Mouse (Mus musculus): ENCODE measurements at regions not wholly inside any gene's neighbourhood (a gene's known extent, or its start where the extent isn't known, plus 50 kb on each side); places are given as distances from the start of the nearest gene placed in this dataset.

DNA sequence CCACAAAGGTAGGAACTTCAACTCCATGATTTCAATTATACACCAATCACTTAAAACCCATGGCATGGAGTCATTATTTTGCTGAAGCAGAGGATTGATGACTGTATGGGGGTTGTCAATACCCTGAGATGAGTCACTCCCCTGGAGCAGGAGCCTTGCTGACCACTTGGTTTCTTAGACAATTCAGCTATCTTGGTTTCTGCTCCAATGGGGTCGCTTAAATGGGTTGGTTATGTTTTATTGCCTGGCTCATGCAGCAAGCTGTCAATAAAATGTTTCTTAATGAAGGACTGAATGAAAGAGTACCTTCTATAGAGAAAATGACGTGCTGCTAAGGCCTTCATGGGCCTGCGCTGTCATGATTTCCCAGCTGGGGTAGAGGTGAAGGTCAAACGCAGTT lies 110.0 kb upstream of the Prickle1 start:
- DNase-seq (ENCODE audit: low spot score) = no peak

DNA sequence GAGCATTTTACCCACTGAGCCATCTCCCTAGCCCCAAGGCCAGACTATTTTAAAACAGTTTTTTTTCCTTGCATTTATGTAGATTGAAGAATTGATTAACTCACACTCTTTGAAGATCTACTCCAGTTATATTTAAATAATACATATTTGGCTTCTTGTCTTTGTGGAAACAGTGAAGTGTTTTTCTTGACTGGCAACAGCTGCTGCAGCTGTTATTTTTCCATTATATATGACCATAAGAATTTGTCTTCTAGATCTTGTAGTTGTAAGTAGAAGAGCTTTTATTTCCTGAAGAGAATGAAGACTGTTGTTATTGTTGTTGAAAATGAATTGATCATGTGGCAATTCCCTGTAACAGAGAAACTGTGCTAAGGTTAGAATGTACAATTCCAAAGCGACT lies 109.4 kb upstream of the Prickle1 start:
- no peak for DNase-seq (ENCODE audit: low spot score)

DNA sequence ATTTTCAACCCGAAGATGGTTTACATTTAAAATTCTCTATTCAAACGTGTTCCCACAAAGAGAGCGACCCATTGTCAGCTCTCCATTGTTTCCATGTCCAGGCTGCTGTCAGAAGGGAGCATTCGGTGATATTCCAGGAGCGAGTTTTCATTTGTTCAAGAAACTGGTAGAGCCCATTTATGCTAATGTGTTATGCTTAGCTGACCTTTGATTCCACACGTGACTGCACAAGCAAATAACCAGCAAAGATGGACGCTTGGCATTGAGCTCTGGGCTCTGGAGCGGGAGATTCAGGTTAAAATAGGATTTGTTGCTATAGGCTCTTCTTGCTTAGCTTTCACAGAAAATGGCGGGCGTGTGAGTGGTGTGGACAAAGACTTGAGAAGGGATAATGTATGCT lies 105.3 kb upstream of the Prickle1 start:
- no peak for DNase-seq (ENCODE audit: low spot score)

DNA sequence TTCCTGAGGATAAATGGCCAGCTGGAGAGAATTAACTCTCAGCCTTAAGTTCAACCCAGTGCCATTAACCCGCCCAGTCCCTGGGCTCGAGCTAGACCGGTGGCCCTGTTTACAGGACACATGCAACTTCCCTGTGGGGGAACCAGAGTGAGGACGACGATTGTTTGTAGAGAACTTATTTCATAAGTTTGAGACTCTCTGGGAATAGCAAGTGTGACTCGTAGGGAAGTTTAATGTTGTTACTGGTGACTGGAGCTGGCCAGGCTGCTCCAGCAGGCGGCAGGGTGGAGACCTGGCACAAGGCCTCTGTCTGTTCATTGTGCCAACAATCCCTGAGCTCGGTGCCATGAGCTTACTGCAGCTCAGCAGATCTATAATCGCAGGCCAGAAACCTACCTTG lies 104.3 kb upstream of the Prickle1 start:
- DNase-seq (ENCODE audit: low spot score) = no peak

DNA sequence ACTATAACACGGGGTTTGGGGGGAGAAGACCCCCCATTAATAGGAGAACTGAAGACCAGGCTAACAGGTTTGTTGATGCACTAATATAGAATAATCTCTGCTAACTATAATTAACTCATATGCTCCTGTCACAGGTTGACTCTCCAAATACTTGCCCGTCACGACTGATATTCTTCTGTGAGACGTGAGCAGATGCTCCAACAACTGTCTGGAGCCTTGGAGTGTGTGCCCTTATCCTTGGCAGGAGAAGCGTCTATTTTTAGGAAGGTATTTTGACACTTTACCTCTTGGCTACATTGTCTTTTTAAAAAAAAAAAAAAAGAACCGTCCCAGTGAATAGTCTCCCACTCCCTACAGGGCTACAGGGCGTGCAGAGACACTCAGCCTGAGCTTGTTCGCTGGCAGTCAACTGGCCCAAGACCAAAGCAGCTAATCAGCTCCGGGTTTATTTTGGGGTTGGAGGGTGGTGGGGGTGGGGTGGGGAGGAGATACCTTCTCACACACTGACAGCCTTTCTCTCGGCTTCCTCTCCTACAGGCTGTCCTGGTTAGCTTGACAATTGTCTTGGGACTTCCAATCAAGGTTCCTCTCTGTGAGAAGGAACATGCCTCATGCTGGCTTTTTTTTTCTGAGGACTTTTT lies 102.6 kb upstream of the Prickle1 start:
- DNase-seq (ENCODE audit: low spot score) = no peak

DNA sequence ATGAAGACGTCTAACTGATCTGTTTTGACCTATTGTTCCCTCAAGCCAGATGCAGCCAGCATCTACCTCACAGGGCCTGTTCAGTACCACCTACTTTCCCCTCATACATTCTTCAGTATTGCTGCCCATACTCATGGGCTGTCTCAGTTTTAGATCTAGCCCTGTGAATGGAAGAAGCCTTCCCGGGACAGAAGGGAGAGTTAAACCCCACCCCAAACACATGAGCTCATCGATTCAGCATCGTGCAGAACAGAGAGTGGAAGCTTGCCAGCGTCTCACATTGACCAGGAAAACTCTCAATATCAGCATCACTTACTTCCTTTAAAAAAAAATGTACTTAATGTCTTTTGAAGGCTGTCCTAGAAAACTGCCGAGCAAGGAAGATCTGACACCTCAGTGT lies 95.0 kb upstream of the Prickle1 start:
- no peak for DNase-seq (ENCODE audit: low spot score)

DNA sequence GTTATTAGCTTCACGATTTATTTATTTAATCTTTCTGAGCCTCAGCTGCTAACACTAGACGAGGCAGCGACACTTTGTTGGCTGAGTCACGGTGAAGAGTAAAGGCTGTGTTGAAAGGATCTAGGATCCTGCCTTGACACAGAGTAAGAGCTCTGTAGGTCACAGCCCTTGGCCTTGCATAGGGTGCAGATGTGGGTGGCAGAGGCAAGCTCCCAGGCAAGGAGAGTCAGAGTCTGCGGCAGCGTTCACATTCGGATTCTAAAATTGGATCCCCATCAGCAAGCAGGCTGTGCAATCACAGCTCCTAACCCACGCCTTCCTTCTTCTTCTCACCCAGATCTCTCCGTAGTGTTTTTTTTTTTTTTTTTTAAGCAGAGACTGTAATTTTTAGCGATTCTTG lies 94.3 kb upstream of the Prickle1 start:
- DNase-seq (ENCODE audit: low spot score) = no peak

DNA sequence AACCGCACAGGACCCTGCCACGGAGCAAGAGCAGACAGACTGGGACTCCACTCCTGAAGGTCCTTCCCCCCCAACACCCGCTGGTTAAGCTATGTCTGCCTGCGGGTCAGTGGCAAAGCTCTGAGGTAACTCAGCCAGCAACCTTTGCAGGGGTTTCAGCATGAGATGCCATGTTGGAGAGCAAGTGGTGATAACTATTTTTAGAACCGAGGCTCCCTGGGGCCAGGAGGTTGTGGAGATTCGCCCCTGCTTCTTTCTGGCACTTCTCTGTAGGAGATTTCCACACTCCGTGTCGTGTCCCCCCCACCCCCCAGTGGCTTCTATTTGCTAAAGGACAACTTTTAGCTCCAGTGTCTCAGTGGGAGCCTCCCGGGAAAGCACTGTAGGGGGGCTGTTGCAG lies 90.7 kb upstream of the Prickle1 start:
- DNase-seq (ENCODE audit: low spot score) = no peak

DNA sequence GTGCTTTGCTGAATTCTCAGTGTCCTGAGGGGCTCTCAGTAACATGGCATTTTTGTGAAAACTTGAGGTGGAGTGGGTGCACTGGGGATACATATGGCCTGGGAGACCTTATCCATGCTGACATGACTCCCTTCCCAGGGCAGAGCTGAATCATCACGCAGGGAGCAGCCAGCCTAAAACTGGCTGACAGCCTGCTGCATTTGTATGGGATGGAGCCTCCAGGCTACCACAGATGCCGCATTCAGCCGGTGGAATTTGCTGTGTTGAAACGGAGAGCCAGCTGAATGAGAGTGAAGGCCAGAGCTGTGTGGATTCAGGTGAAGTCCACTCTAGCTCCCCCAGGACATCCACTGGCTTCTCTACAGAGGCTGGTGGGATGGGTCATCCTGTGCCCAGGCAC lies 85.9 kb upstream of the Prickle1 start:
- DNase-seq (ENCODE audit: low spot score) = no peak

DNA sequence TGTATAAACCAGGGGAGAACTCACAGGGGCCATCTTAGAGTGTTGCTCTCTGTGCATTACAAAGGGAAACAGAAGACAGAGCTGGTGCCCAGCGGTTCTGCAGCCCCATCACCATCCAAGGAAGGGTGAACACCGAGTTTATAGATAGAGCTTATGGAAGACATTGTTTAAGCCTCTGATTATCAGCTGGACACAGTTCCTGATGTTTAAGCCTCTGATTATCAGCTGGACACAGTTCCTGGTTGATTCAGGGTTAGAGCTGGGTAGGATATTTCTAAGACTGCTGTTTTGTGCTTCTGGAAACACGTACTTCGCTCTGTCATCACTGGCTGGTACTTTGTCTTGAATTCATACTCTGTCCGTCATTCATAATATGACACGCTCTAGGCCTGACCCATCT lies 79.9 kb upstream of the Prickle1 start:
- no peak for DNase-seq (ENCODE audit: low spot score)

DNA sequence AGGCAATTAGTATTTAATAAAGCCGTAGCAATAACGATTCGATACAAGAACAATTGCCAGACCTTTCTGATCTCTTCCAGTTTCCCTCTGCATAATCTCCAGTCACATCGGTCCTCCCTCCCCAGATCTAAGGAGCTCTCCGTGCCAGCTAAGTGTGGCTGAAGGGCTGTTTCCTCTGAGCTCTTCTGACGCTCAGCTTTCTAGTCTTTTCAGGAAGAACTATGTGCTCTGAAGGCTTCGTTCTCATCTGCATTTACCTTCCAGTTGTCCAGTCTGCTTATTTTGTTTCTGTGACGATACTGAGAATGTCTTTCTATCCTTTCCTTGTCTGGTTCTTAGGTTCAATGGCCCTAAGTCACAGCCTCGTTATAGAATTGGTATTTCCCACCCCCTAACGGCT lies 78.3 kb upstream of the Prickle1 start:
- no peak for DNase-seq (ENCODE audit: low spot score)

DNA sequence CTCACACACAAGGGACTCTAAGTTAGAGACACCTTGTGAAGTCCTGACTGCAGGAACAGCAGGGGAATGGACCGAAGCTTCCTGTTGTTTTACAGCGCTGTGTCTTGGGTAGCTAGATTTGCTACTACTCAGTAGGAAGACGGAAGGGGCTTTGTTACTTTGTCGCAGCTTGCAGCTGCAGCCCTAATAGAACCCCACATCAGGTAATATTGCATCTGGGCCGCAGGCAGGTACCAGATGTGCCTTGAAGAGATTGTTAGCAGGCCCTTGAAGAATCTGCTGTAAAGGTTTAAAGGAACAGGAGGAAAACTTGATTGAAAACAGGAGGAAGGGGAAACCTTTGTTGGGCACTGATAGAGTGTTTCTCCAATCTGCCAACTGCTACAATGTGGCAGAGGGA lies 68.2 kb upstream of the Prickle1 start:
- DNase-seq (ENCODE audit: low spot score) = no peak

DNA sequence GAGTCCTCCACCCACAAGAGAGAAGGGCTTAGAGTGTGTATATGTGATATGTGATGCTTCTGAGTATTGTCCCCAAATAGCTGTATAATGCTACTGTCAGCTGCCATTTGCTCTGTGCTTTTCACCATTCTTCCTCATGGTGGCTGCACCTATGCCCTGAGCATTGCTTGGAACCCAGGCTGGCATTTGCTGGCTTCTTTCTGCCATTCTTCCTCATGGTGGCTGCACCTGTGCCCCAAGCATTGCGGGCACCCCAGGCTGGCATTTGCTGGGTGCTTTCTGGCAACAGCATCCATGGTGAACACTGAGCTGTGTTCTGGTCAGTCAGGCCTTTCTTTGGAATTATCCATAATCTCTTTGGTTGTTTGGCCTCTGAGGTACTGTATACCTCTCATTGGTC lies 66.9 kb upstream of the Prickle1 start:
- no peak for DNase-seq (ENCODE audit: low spot score)

DNA sequence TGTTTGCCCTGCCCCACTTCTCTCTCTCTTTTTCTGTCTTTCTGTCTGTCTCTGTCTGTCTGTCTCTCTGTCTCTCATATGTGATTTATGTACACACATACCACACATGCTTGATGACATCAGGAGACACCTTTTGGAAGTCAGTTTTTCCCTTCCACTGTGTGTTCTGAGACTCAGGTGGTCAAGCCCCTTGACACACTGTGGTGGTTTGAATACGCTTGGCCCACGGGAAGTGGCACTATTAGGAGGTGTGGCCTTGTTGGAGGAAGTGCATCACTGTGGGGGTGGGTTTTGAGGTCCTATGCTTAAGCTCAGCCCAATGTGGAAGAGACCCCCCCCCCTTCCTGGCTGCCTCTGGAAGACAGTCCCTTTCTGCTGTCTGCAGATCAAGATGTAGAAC lies 66.1 kb upstream of the Prickle1 start:
- no peak for DNase-seq (ENCODE audit: low spot score)

DNA sequence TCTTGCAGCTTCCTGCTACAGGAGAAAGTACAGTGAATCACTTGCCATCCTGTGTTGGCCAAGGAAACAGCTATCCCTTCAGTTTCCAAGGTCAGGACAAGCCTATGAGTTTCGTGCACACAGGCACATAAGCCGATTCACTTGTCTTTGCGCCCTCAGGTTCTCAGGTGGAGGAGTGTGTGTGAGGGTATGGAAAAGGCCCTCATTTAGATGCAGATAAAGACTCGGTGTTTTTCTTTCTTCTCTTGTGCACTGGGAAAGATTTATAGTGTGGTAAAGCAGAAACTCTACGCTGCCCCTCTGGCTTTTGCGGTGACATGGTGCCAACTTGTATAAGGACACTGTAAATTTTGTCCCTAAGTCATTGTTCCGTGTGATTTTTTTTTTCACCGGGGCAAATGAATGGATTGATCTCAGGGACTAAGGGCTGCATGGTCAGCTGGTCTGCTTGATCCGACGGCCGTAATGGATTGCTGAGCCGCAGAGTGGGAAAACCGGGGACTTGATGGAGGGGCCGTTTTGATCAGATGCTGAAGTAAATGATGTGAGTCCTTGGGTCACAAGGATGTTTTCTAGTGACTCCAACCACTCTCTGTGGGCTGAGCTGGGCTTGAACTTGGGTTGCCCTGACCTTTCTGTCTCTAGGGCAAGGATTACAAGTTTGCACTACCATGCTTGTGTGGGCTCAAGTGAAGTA lies 65.4 kb upstream of the Prickle1 start:
- DNase-seq (ENCODE audit: low spot score) = no peak

DNA sequence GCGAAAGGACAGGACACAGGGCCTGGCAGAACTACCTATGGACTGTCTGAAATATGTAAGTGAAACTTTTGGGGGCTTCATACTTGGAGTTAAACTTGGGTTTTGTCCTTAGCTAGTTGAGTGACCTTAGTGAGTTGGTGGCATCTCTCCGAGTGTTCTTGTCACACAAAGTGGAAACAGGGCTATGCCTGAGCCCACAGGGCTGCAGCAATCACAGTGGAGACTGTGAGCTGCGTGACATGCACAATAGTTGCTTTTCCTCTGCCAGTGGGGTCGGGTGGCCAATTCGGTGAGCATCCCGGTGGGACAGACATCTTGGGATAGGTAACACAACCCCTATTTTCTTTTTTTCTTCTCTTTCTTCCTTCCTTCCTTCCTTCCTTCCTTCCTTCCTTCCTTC lies 61.5 kb upstream of the Prickle1 start:
- DNase-seq (ENCODE audit: low spot score) = no peak

DNA sequence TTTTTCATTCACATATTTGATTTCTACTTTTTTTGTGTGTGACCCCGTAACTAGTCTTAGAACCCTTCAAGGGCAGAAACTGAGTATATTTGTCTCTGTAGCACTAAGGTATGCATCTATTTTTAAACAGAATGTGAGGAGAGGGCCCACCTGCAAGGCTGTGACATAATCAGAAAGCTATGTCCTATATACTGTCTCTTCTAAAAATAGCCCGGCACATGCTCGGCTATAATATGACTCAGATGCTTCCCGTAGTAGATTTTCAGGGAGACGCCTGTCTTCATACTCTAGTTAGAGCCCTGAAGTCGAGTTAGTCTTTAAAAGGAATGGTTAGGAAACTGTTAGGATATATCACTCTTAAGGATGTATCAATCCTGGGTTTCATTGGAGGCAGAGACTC lies 61.0 kb upstream of the Prickle1 start:
- DNase-seq (ENCODE audit: low spot score) = no peak

DNA sequence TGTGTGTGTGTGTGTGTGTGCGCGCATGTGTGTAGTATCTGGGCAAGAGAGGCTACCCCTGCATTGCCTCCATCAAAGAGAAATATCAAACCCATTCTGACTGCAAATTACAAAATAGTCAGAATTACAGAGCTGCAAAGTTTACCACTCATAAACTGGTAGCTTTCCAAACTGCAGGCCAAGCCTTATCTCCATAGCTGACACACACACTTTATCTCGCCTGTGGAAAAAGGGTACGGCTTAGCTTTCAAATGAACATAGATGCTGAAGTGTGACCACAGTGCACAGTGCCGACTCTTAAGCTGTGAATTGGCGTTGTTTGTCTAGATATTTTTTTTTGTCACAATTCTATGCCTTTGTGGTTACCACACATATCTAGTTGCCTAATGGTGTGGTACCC lies 60.1 kb upstream of the Prickle1 start:
- no peak for DNase-seq (ENCODE audit: low spot score)

DNA sequence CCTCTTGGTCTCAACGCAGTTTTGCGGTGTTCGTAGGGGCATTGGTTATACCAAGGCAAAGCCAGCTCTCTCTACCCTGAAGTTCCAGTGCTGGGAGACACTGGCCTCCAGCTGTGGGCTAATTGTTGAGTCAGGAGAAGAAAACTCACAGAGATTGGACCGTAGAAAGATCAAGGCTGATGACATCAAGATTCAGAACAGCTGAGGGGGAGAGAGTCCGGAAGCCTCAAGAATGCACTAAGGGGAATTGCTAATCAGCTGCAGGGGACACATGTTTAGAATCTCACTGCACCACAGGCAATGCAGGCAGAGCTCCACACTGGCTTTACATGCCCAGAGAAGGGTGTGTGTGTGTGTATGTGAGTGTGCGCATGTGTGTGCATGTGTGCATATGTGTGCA lies 59.6 kb upstream of the Prickle1 start:
- no peak for DNase-seq (ENCODE audit: low spot score)

DNA sequence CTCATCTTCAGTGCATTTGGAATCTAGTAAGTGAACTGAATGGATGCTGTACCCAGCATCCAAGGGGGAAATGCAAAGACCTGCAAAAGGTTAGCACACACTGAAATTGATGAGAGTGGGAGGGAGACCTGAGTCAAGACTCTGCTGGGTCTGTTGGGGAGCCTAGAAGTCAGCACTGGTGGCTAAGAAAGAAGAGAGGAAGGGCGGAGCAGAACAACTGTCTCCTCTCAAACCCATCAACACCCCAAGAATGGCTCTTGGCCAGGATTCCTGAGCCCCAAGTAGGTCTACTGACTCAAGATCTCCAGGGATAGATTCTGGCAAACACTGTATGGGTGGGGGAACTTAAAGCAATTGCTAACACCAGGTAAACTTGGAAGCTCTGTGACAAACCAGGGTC lies 57.7 kb upstream of the Prickle1 start:
- DNase-seq (ENCODE audit: low spot score) = no peak

DNA sequence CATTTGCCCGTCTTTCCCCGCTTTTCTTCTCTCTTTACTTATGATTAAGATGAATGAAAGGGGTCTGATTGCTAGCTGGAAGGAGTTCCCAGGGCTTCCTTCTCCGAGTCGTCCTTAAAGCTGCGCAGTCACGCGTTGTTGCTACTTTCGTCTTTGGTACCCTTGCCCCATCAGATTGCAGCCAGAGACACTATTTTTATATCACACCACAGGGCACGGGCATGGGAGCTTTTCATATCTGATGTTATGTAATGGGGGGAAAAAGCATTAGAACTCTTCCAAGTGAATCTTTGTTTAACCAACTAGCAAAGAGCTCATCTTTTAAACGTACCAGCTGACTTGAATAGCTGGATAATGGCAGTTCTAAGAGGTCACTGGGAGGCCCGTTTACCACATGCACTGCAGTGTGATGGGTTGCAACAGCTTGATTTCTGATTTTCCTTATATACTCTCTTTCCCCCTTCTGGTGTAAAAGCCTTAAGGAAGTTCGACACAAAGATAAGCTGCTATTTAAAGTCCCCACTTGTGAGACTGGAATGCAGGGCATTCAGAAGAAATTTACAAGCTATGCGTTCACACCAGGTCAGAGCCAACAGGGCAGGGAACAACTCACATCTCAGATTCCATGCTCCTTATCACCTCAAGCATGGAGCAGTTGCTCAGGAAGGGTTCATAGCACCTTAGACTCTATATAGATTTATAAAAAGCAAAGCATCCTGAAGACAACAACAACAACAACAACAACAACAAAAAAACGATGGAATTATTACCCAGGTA lies 55.5 kb upstream of the Prickle1 start:
- no peak for DNase-seq (ENCODE audit: low spot score)

DNA sequence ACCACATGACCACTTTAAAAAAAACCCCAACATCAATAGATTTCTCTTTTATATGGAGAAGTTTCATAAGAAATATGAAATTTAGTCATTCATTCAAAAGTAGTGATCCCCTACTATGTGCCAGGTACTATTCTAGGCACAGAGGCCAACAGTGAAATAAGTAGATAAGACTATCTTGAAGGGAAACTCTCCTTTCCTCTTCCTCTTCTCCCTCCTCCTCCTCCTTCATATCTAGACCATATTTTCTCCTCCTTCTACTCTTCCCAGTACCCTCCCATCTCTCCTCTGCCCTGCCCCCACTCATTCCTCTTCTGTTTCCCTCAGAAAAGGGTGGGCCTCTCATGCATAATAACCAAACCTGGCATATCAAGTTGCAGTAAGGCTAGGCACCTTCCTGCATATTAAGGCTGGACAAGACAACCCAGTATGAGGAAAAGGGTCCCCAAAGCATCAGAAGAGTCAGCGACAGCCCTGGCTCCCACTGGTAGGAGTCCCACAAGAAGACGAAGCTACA lies 54.4 kb upstream of the Prickle1 start:
- DNase-seq (ENCODE audit: low spot score) = no peak

DNA sequence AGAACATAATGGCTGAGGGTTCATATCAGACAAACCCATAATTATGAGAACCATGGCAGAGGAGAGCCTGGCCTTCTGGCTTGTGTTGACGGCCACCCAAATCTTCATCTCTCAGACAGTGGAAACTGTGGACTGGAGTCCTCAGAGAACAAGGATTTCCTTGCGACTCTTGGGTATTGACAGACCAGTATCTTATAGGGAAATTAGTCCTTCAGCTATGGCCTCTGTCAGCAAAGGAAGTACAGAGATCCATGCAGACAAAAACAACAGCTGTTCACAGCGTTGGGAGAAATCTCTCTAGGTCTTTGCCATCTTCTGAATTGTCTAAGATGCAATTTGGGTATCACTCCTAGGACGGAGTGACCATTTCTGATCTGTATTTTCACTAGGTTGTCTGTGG lies 53.0 kb upstream of the Prickle1 start:
- DNase-seq (ENCODE audit: low spot score) = no peak
